Mouse (Mus musculus) inflammation-experienced regulatory T-cells, adult 6 months (primary cell): Measurements from ENCODE around the gene Gm9887. TPM values are rescaled to one million over a fixed set of nuclear protein-coding genes. Genes with fewer than 3 reads are reported as not detected.
A peak's percentile ranks its signal among the peaks of the same experiment; 100 is the strongest.

Source experiments
- ATAC-seq: one replicate; pipeline ENCODE4 v1.8.0; 2017
- polyA plus RNA-seq, 3 experiments: library from polyadenylated mRNA; unstranded; fragments of 100-300 nt; shearing (Covaris generic); gene quantifications; one replicate each; pipeline ENCODE4 v1.2.1; 2017

The Gm9887 gene
- not detected for polyA plus RNA-seq

DNA sequence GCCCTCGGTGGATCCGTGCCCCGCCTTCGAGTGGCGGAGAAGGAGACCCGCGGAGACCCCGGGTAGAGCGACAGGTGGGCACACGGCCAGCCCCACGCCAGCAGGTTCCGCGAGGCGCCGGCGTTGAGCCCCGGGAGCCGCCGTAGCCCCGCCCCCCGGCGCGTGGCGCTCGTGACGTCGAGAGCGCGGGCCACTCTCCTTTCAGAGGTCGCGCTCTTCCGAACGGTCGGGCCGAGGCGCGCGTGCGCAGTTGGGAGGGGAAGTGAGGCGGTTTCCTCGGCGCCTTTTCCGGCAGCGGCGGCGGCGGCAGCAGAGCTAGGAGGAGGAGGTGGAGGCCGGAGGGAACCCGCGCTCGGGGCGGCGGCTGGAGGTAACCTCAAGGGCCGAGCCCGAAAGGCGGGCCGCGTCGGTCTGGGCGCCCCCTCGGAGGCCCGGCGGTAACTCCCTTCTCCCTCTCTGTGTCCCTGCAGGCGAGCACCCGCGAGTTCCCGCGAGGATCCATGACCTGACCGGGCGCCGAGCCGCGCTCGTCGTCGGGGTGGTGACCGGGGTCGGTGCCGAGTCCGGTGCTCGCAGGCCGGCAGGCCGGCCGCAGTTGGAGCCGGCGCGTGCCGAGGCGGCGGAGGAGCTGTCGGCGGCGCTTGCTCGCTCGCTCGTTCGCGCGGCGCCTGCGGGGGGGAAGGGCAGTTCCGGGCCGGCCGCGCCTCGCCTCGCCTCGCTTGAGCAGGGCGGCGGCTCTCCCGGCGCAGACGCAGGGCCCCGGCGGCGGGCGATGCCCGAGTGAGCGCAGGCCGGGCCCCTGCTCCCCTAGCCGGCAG lies at the start of gene Gm9887, which contains the start of gene Arf6:
TSS of gene Gm9887 (minus strand) at position 605 of the 818 bp plus-strand sequence.
TSS of gene Arf6 (plus strand) at position 297 of the 818 bp plus-strand sequence.
- peak; percentile 74 for ATAC-seq

DNA sequence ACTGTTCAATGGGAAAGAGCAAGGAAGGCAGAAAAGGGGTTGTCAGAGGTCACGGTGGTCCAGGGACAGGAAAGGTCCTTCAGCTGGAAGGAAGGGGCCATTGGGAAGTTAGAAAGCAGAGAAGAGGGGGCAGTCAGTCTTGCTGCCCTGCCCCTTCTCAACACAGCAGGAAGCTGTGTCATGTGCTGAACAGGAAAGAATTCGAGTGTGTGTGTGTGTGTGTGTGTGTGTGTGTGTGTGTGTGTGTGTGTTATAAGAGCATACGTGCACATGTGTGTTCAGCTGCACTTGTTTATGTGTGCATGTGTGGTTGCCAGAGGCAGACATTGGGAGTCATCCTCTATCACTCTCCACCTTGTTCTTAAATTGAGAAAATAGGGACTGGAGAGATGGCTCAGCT lies 48.5 kb upstream of the Gm9887 start:
- ATAC-seq: peak; percentile 8

DNA sequence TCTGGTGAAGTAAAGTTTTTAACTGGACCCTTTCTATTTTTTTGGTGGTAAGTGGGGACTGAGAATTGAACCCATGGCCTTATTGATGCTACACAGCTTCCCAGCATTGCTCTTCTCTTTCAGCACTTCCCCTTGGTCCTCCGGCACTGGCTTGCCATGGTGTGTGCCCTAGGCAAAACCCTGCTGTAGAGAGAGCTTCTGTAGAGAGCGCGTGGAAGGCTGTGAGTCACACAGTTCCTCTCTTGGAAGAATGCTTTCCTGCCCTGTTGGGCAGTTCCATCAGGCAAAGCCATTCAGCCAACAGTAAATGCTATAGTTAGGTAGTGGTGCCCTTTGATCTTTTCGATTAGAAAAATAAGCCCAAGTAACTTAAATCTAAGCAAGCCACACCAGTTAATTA lies 47.3 kb upstream of the Gm9887 start:
- no peak for ATAC-seq

GRCm38 (mm10) chr12:69419017-69419605 lies 46.9 kb upstream of the Gm9887 start:
- no peak for ATAC-seq

DNA sequence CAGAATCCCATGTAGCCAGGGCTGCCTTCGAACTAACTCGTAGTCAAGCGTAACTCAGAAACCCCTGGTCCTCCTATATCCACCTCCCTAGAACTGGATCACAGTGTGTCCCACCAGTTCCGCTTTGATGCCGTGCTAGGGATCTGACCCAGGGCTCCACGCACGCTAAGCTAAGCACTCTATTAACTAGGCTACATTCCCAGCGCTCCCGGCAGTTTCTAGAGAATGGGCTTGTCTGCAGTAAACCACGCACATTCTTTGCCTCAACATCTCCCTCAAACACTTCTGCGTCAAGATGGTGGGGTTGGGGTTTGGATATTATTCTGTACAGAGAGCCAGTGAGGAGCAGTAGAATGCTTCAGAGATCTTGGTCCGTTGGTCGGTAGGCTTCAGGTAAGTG lies 46.3 kb upstream of the Gm9887 start:
- ATAC-seq: no peak

DNA sequence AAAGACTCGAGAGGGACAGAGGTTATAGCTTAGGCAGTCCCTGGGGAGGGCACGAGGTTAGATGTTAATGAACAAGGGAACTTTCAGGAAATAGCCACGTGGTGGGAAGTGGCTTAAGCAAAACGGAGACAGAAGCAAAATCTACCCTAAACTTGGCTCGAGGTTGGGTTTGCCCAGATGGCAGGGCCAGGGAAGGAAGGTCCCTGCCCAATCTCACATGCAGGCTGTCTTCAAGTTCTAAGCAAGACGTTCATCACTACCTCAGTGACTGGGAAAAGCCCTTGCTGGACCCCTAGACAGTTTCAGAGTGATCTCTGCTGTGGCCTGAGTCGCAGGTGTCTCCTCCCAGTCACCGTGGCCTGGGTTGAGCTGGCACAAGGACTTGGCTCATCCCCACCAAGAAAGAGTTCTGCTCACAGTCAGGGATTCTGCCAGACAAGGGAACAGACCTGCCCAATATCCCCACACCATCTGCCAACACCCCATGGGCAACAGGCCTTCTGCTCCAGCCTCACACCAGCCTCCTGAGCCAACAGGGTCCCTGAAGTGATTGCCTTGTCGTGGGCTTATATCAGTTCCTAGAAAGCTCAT lies 45.5 kb upstream of the Gm9887 start:
- ATAC-seq: no peak

- ATAC-seq: peak; percentile 57
Measured at GRCm38 (mm10) chr12:69416793-69417192, 44.5 kb upstream of the Gm9887 start.

GRCm38 (mm10) chr12:69414826-69415572 lies 42.7 kb upstream of the Gm9887 start:
- ATAC-seq: no peak

GRCm38 (mm10) chr12:69413303-69413702 lies 41.0 kb upstream of the Gm9887 start:
- ATAC-seq: peak; percentile 53

GRCm38 (mm10) chr12:69411936-69412335 lies 39.7 kb upstream of the Gm9887 start:
- peak; percentile 63 for ATAC-seq

- no peak for ATAC-seq
Measured at GRCm38 (mm10) chr12:69410767-69411166, 38.5 kb upstream of the Gm9887 start.

DNA sequence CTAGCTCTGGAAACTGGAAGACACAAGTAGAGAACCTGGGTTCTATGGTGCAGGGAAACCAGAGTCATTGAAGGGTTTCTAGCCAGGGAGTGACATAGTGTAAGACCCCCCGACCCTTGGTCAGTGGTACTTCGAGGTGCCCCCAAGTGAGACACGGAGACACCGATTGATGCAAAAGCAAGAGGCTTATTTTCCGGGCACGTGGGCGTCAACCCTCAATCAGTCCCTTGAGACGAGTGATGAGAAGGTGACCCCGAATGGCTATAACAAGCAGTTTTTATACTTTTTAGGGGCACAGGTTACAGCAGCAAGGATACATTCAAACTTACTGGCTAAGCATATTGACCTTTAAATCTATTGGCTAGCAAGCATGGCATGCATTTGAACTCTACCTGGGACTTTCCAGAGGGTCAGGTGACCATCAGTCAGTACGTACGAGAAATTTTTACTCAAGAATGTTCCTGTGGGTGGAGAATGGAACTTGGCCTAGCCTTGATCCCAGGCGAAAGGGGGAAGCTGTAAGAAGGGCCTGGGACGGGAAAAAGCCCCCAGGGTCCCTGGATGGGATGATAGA lies 30.4 kb upstream of the Gm9887 start:
- ATAC-seq: peak; percentile 33

- no peak for ATAC-seq
Measured at GRCm38 (mm10) chr12:69402100-69402499, 29.8 kb upstream of the Gm9887 start.

DNA sequence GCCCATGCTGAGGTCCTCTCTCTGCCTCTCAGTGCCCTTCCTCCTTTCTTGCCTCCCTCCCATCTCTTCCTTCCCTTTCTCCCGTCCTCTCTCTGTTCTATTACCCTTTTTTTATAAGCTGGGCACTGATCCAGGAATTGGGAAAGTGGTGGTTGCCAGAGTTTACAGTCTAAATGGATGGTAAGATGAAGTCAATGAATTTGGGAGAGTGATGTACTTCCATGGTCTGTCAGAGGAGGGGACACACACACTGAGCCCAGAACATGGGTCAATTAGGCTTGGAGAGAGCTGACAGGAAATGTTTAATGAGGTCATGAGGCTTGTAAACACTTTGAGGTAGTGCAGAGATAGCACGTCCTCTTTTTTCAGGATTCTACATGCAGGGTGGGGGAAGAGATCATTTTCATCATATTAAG lies 28.6 kb upstream of the Gm9887 start:
- peak; percentile 61 for ATAC-seq

DNA sequence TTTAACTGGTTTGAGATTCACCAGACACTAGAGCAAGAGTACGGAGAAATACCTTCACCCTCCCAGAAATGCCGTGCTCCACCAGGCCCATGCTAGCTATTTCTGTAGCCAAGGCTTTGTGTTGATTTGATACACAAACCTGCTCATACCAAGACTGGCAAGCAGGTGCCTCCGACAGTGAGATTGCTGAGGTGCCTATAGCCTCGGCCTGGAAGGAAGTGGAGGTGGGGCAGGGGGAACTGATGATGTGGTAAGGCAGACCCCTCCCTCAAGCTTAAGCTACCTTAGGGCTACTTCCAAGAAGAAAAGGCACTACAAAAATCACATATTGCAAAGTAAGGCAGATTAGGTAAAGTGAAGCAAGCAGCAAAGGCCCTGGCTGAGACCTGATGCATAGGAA lies 28.1 kb upstream of the Gm9887 start:
- ATAC-seq: peak; percentile 48

- no peak for ATAC-seq
Measured at GRCm38 (mm10) chr12:69394456-69394855, 22.2 kb upstream of the Gm9887 start.

GRCm38 (mm10) chr12:69393076-69393475 lies 20.8 kb upstream of the Gm9887 start:
- peak; percentile 56 for ATAC-seq

- ATAC-seq: no peak
Measured at GRCm38 (mm10) chr12:69390000-69390698, 17.9 kb upstream of the Gm9887 start.

DNA sequence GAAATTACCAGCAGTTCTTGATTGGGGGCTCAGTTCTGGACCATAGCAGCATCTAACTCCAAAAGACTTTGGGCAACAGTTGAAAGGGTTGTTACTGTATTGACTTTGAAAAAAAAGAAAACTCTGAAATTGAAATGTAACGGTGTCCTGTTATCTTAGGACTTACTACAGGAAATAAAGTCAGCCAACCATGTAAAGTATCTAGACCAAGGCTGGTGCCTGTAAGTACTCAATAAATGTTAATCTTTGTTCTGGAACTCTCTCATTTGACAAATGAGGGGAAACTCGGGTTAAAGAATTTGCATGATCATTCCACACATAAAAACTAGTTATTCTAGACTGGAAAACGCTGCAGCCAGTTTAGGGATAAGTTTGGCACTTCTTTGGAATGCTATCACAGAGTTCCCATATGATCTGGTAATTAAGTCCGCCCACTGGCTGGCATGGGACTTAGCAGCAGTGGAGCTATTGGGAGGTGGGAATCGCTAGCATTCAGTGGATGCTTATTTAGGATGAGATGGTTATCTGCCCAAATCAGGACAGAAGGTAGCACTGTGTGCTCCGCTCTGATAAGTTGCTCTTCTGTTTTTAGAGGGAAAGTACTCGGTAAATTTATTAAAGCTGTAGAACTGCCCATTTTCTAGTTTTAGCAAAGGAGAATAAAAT lies 17.1 kb upstream of the Gm9887 start:
- ATAC-seq: no peak

DNA sequence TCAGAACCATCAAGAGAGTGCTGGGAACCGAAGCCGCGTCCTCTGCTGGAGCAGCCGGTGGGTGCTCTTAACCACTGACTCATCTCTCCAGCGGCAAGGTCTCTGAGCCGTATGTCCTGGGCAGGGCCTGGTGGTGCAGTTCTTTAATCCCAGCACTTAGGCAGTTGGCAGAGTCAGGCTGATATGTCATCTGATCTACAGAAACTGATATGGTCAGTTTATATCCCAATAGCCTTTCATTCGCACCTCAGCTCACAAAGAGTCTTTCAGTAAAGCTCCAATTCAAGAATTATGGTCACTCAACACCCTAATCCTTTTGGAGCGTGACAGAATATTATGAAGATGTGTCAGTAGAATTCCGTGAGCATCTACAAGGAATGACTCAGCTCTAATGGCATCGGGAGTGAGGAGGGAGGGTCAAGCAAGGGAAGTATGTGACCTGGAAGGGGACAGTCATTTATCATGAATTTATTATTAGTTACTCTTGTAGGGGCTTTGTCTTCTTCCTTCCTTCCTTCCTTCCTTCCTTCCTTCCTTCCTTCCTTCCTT lies 16.1 kb upstream of the Gm9887 start:
- no peak for ATAC-seq

DNA sequence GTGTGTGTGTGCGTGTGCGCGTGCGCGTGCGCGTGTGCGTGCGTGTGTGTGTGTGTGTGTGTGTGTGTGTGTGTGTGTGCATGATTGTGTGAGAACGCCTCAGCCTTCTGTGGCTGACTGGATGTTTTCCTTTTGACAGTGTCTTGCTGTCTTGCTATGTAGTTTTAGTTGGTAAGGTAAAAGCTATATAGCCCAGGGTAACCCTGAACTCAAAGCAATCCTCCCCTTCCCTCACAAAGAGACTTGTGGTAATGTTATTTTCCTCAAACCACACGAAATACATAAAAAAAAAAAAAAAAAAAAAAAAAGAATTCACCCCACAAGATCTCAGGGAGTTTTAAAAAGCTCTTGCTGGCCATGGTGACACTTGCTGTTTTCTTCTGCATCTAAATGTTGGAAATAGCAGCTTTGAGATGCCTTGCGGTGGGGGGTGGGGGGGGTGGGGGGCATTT lies 14.0 kb upstream of the Gm9887 start:
- ATAC-seq: peak; percentile 4
